Mouse (Mus musculus): ENCODE results near the gene Gale.

DNA sequence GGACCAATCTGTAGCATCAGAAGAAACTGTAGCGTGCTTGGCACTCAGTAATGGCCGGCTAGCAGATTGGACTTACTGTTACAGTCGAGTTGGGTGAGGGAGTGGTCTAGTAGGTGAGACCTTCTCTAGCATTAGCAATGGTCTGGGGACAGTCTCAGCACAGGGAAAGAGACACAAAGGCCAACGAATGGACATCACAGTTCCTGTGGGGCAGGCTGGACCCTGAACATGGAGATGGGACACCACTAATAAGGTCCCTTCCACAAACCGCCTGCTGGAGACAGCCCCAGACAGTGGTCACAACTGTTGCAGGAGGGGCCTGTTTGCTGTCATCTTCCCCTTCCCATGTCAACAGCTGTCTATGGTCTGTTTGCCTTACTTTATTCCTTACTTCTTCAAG is 1.8 kb upstream of the Gale start:
- TF ChIP-seq ZNF384 (IDR thresholded peaks at IDR 0.05; ENCODE audit: low read depth, low read length), result no peak
- no peak for TF ChIP-seq POLR2A (IDR thresholded peaks at IDR 0.05; ENCODE audit: low read depth, low read length)
- TF ChIP-seq CTCF (conservative IDR thresholded peaks at IDR 0.05 in 1 of 2, IDR thresholded peaks at IDR 0.05 in 1 of 2; ENCODE audit: low read depth in 2 of 2, low read length in 2 of 2), result no peak
- no peak for TF ChIP-seq ZKSCAN1 (IDR thresholded peaks at IDR 0.05; ENCODE audit: borderline replicate concordance, low read depth, low read length)
- no peak for TF ChIP-seq EP300 (IDR thresholded peaks at IDR 0.05; ENCODE audit: low read length)
- TF ChIP-seq ZC3H11A (IDR thresholded peaks at IDR 0.05; ENCODE audit: low read depth, low read length), result no peak

Measured in CH12.LX (cell line).